Mouse (Mus musculus) liver, adult 2 months (tissue): ENCODE measurements at regions not wholly inside any gene's neighbourhood (a gene's known extent, or its start where the extent isn't known, plus 50 kb on each side); places are given as distances from the start of the nearest gene placed in this dataset.

ENCODE experiments used
- DNase-seq: peaks from one replicate; pipeline ENCODE4 v3.0.0-alpha.2; 2011; ENCODE audit warnings: low read depth, low spot score; ENCODE audit errors: extremely low read depth
- H3K27ac ChIP-seq: fragments of 200-500 bp; replicated peaks from 2 replicates; pipeline ENCODE4 v1.5.1; 2012; ENCODE audit warnings: low read depth, mild to moderate bottlenecking, control low read depth, inconsistent platforms, low read length; ENCODE audit not compliant: insufficient read depth
- H3K27me3 ChIP-seq: fragments of 200-500 bp; 2 replicates; pipeline ENCODE4 v1.6.1; 2012; ENCODE audit warnings: mild to moderate bottlenecking, moderate library complexity, low read length, inconsistent platforms; ENCODE audit not compliant: control insufficient read depth, insufficient read depth
- H3K36me3 ChIP-seq: fragments of 200-500 bp; 2 replicates; pipeline ENCODE4 v1.6.1; 2012; ENCODE audit warnings: low read length, inconsistent platforms; ENCODE audit not compliant: control insufficient read depth, insufficient read depth
- H3K4me1 ChIP-seq: fragments of 200-500 bp; 2 replicates; pipeline ENCODE4 v1.6.1; 2011; ENCODE audit warnings: low read length; ENCODE audit not compliant: control insufficient read depth, insufficient read depth
- H3K4me3 ChIP-seq: fragments of 200-500 bp; 2 replicates; pipeline ENCODE4 v1.5.1; 2011; ENCODE audit warnings: low read depth, mild to moderate bottlenecking, control low read depth, low read length, moderate library complexity; ENCODE audit not compliant: insufficient read depth
- H3K79me2 ChIP-seq: fragments of 200-500 bp; 2 replicates; pipeline ENCODE4 v1.6.1; 2012; ENCODE audit warnings: inconsistent platforms, mild to moderate bottlenecking, low read length, moderate library complexity; ENCODE audit not compliant: control insufficient read depth, insufficient read depth
- H3K9ac ChIP-seq: fragments of 200-500 bp; 2 replicates; pipeline ENCODE4 v1.6.1; 2012; ENCODE audit warnings: low read depth, mild to moderate bottlenecking, control low read depth, inconsistent platforms, low read length
- CTCF ChIP-seq: fragments of 200-500 bp; IDR thresholded peaks from 2 replicates; pipeline ENCODE4 v1.5.1; 2011; ENCODE audit warnings: low read depth, low read length, control low read depth
- POLR2A ChIP-seq: fragments of 200-500 bp; IDR thresholded peaks from 2 replicates; pipeline ENCODE4 v1.6.1; 2011; ENCODE audit warnings: low read length, control low read depth; ENCODE audit not compliant: insufficient read depth; ENCODE audit errors: extremely low read depth
- WGBS: fragments of 180-500 bp; shearing (Covaris S2); methylation state at CpG from one replicate; pipeline ENCODE4 v1.1.7; 2018; 5-methylcytosine and 5-hydroxymethylcytosine counted together

GRCm38 (mm10) chr13:43975801-43976200, 191.2 kb downstream of the Cd83 start:
- Histone ChIP-seq H3K27ac (no peak overlapping the region), H3K36me3 (no peaks in the 10 kb centered on the region), H3K9ac (no peak overlapping the region), H3K79me2 (no peaks in the 10 kb centered on the region), H3K4me3 (no peak overlapping the region), H3K27me3 (no peaks in the 10 kb centered on the region), H3K4me1 (no peaks in the 10 kb centered on the region)
- WGBS: 94% methylated on average over 7 of the region's 7 CpGs
- TF ChIP-seq POLR2A: no peak
- TF ChIP-seq CTCF: no peak
- no peak for DNase-seq

DNA sequence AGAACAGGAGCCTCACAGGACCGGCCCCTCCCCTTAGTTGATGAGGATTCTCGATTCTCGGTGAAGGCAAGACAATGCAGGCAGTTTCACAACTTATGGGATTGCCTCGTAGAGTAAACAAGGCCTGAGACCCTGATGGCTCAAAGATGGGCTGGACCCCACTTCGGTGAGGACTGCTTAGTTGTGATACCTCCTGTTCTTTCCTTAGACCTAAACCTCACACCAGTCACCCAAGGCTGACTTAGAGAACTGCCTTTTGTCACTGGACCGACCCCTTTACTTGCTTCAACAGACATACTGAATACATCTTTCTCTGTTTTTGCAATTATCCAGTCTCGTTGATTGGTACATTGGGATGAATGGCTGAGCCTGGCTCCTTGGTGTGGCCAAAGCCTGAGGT, 192.1 kb downstream of the Cd83 start:
- Histone ChIP-seq H3K9ac (no peak overlapping the region), H3K27ac (no peak overlapping the region), H3K79me2 (no peaks in the 10 kb centered on the region), H3K4me3 (no peak overlapping the region), H3K36me3 (no peaks in the 10 kb centered on the region), H3K27me3 (no peaks in the 10 kb centered on the region), H3K4me1 (no peaks in the 10 kb centered on the region)
- no peak for TF ChIP-seq POLR2A
- TF ChIP-seq CTCF: no peak
- DNase-seq: no peak
- WGBS: 77% methylated on average over 7 of the region's 7 CpGs

- Histone ChIP-seq H3K9ac (no peak overlapping the region), H3K27me3 (no peaks in the 10 kb centered on the region), H3K27ac (no peak overlapping the region), H3K4me3 (no peak overlapping the region), H3K4me1 (peaks cover 4% of the 10 kb centered on the region; the same call in 1 of the 2 replicates), H3K79me2 (no peaks in the 10 kb centered on the region), H3K36me3 (no peaks in the 10 kb centered on the region)
- 88% methylated on average over 6 of the region's 6 CpGs for WGBS
- DNase-seq: no peak
- TF ChIP-seq CTCF (no peak), POLR2A (no peak)
Measured at GRCm38 (mm10) chr13:43987338-43987737, 202.8 kb downstream of the Cd83 start.

- H3K27ac ChIP-seq: no peak overlapping the region
- DNase-seq: no peak
- WGBS: 89% methylated on average over 4 of the region's 4 CpGs
- H3K4me3 ChIP-seq: no peak overlapping the region
- no peak for TF ChIP-seq POLR2A
- TF ChIP-seq CTCF: no peak
- H3K9ac ChIP-seq: no peak overlapping the region
- peaks cover 4% of the 10 kb centered on the region; the same call in 1 of the 2 replicates for H3K4me1 ChIP-seq
- H3K36me3 ChIP-seq: no peaks in the 10 kb centered on the region
- no peaks in the 10 kb centered on the region for H3K27me3 ChIP-seq
- H3K79me2 ChIP-seq: no peaks in the 10 kb centered on the region
Measured at GRCm38 (mm10) chr13:43988421-43988820, 203.8 kb downstream of the Cd83 start.

DNA sequence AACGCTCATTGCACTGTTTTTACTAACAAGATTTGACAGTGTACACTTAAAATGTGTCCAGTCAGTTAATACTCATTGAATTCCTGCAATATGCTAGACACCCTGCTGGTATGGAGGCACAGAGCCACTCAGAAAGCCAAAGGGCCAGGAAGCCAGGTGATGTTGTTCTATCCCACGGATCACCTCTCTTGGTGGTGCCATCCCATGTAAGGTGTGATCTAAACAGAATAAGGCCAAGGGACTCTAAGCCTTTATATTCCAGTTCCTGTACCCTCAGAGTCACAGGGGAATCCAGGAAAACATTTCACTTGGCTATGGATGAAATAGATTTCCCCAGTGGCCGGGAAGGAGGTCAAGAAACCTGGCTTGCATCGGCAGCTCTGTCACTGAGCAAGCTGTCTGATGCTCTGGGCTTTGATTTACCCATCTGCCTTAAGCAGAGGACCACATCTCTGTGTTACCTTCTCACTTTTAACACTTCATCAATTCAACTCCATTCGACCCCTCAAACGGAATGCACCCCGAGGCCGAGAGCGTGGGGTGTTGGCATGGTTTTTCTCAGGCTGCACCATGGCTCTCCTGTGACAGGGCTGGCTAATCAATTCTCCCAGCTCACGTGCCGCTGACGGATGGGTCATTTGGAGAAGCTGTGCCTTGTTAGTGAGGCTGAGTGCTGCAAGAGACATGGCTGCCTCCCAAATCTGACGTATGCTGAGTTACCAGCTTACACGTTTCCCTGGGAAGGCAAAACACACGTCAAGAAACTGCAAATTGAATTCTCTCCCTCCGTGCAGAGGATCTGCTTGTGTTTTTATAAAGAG, 205.9 kb downstream of the Cd83 start:
- 42% methylated on average over 16 of the region's 16 CpGs for WGBS
- Histone ChIP-seq H3K9ac (no peak overlapping the region), H3K4me3 (no peak overlapping the region), H3K4me1 (peaks cover 4% of the 10 kb centered on the region; the same call in 1 of the 2 replicates), H3K79me2 (no peaks in the 10 kb centered on the region), H3K27me3 (no peaks in the 10 kb centered on the region), H3K27ac (no peak overlapping the region), H3K36me3 (no peaks in the 10 kb centered on the region)
- peak; percentile 83 for DNase-seq
- TF ChIP-seq POLR2A (no peak), CTCF (no peak)

GRCm38 (mm10) chr13:43991774-43992173, 207.2 kb downstream of the Cd83 start:
- peak; percentile 81 for DNase-seq
- no peak overlapping the region for H3K4me3 ChIP-seq
- H3K36me3 ChIP-seq: no peaks in the 10 kb centered on the region
- no peaks in the 10 kb centered on the region for H3K27me3 ChIP-seq
- no peaks in the 10 kb centered on the region for H3K79me2 ChIP-seq
- 4% methylated on average over 5 of the region's 5 CpGs for WGBS
- H3K27ac ChIP-seq: no peak overlapping the region
- peaks cover 4% of the 10 kb centered on the region; the same call in 1 of the 2 replicates for H3K4me1 ChIP-seq
- no peak overlapping the region for H3K9ac ChIP-seq
- TF ChIP-seq CTCF: no peak
